Mouse (Mus musculus): Measurements from ENCODE around the gene Cldn13. TPM values are rescaled to one million over a fixed set of nuclear protein-coding genes. Genes with fewer than 3 reads are reported as not detected.
A peak's percentile ranks its signal among the peaks of the same experiment; 100 is the strongest.

Gene Cldn13
- polyA plus RNA-seq, 2 experiments, result 0.33 TPM; not detected in 1

GRCm38 (mm10) chr5:134901012-134901643 lies 14.2 kb downstream of the Cldn13 start:
- Histone ChIP-seq H3K9me3 (ENCODE audit: control insufficient read depth, low read length) (no peaks in the 10 kb centered on the region), H3K9ac (ENCODE audit: low read depth, low read length, severe bottlenecking) (no peak overlapping the region), H3K4me2 (replicated peaks; ENCODE audit: low read depth, low read length, severe bottlenecking) (no peak overlapping the region), H3K36me3 (ENCODE audit: control insufficient read depth, insufficient read depth, low read length) (no peaks in the 10 kb centered on the region), H3K4me1 (ENCODE audit: control insufficient read depth, insufficient read depth, low read length) (peaks cover 17% of the 10 kb centered on the region), H3K4me3 (replicated peaks; ENCODE audit: low read length) (no peak overlapping the region), H3K27me3 (ENCODE audit: control insufficient read depth, insufficient read depth, low read length) (no peaks in the 10 kb centered on the region), H3K27ac (replicated peaks; ENCODE audit: low read depth, low read length) (no peak overlapping the region)
- 24% methylated on average over 12 of the region's 12 CpGs for WGBS
- no peak for TF ChIP-seq POLR2A (IDR thresholded peaks at IDR 0.05; ENCODE audit: borderline replicate concordance, extremely low read depth, insufficient read depth, insufficient read length)
- peak; percentile 84 for ATAC-seq (ENCODE audit: low FRiP score, low read depth)
- DNase-seq (ENCODE audit: low spot score), result peak; percentile 72

GRCm38 (mm10) chr5:134897596-134897995 lies 17.7 kb downstream of the Cldn13 start:
- no peak for ATAC-seq (ENCODE audit: low FRiP score, low read depth)
- Histone ChIP-seq H3K27me3 (ENCODE audit: control insufficient read depth, insufficient read depth, low read length) (no peaks in the 10 kb centered on the region), H3K4me2 (replicated peaks; ENCODE audit: low read depth, low read length, severe bottlenecking) (no peak overlapping the region), H3K36me3 (ENCODE audit: control insufficient read depth, insufficient read depth, low read length) (no peaks in the 10 kb centered on the region), H3K9ac (ENCODE audit: low read depth, low read length, severe bottlenecking) (no peak overlapping the region), H3K4me3 (replicated peaks; ENCODE audit: low read length) (no peak overlapping the region), H3K4me1 (ENCODE audit: control insufficient read depth, insufficient read depth, low read length) (peaks cover 29% of the 10 kb centered on the region), H3K27ac (replicated peaks; ENCODE audit: low read depth, low read length) (no peak overlapping the region), H3K9me3 (ENCODE audit: control insufficient read depth, low read length) (no peaks in the 10 kb centered on the region)
- DNase-seq (ENCODE audit: low spot score), result no peak
- TF ChIP-seq POLR2A (IDR thresholded peaks at IDR 0.05; ENCODE audit: borderline replicate concordance, extremely low read depth, insufficient read depth, insufficient read length), result no peak
- 49% methylated on average over 17 of the region's 17 CpGs for WGBS

- no peaks in the 10 kb centered on the region for H3K27me3 ChIP-seq (ENCODE audit: control insufficient read depth, insufficient read depth, low read length)
- WGBS, result 65% methylated on average over 7 of the region's 8 CpGs
- no peaks in the 10 kb centered on the region for H3K36me3 ChIP-seq (ENCODE audit: control insufficient read depth, insufficient read depth, low read length)
- no peak for TF ChIP-seq POLR2A (IDR thresholded peaks at IDR 0.05; ENCODE audit: borderline replicate concordance, extremely low read depth, insufficient read depth, insufficient read length)
- no peak for DNase-seq (ENCODE audit: low spot score)
- no peaks in the 10 kb centered on the region for H3K9me3 ChIP-seq (ENCODE audit: control insufficient read depth, low read length)
- no peak overlapping the region for H3K9ac ChIP-seq (ENCODE audit: low read depth, low read length, severe bottlenecking)
- H3K4me1 ChIP-seq (ENCODE audit: control insufficient read depth, insufficient read depth, low read length), result peaks cover 29% of the 10 kb centered on the region
- H3K27ac ChIP-seq (replicated peaks; ENCODE audit: low read depth, low read length), result no peak overlapping the region
- no peak overlapping the region for H3K4me2 ChIP-seq (replicated peaks; ENCODE audit: low read depth, low read length, severe bottlenecking)
- no peak for ATAC-seq (ENCODE audit: low FRiP score, low read depth)
- H3K4me3 ChIP-seq (replicated peaks; ENCODE audit: low read length), result no peak overlapping the region
These were observed 18.4 kb downstream of the Cldn13 start for GRCm38 (mm10) chr5:134896965-134897364.

DNA sequence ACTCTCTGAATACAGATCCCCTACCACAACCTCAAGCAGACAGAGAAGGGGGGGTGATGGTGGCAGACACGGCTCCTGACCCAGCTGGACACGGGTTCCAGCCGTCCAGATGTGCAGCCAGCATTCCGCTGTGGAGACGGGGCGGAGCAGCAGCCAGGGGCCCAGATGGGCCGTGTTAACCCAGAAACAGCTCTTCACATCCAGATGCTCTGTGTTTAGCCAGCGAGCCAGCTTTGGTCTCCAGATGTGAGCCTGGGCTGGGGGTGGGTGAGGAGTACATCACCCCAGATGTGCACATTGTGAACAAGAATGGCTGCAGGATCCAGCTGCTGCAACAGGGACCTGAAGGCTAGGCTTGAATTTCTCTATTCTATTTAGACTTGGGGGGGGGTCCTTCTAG lies 20.0 kb downstream of the Cldn13 start:
- Histone ChIP-seq H3K36me3 (ENCODE audit: control insufficient read depth, insufficient read depth, low read length) (no peaks in the 10 kb centered on the region), H3K27ac (replicated peaks; ENCODE audit: low read depth, low read length) (peak overlapping the region; percentile 43), H3K27me3 (ENCODE audit: control insufficient read depth, insufficient read depth, low read length) (no peaks in the 10 kb centered on the region), H3K4me3 (replicated peaks; ENCODE audit: low read length) (no peak overlapping the region), H3K9ac (ENCODE audit: low read depth, low read length, severe bottlenecking) (no peak overlapping the region), H3K4me1 (ENCODE audit: control insufficient read depth, insufficient read depth, low read length) (peaks cover 22% of the 10 kb centered on the region), H3K9me3 (ENCODE audit: control insufficient read depth, low read length) (no peaks in the 10 kb centered on the region), H3K4me2 (replicated peaks; ENCODE audit: low read depth, low read length, severe bottlenecking) (no peak overlapping the region)
- 7% methylated on average over 8 of the region's 8 CpGs for WGBS
- peak; percentile 78 for ATAC-seq (ENCODE audit: low FRiP score, low read depth)
- TF ChIP-seq POLR2A (IDR thresholded peaks at IDR 0.05; ENCODE audit: borderline replicate concordance, extremely low read depth, insufficient read depth, insufficient read length), result no peak
- DNase-seq (ENCODE audit: low spot score), result peak; percentile 83

DNA sequence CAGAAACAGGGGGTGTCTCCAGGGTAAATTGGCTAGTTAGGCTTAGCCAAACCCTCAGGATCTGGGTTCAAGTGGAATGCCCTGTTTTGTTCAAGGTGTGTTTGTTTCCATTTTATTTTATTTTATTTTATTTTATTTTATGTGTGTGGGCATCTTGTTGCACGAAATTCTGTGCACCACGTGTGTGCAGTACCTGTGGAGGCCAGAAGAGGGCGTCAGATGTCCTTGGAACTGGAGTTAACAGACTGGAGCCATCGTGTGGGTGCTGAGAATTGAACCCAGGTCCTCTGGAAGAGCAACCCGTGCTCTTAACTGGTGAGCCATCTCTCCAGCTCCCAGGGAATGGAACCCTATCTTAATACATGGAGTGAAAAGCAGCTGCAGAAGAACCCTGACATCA lies 22.6 kb downstream of the Cldn13 start:
- H3K27ac ChIP-seq (replicated peaks; ENCODE audit: low read depth, low read length), result no peak overlapping the region
- H3K4me2 ChIP-seq (replicated peaks; ENCODE audit: low read depth, low read length, severe bottlenecking), result no peak overlapping the region
- no peak for ATAC-seq (ENCODE audit: low FRiP score, low read depth)
- H3K36me3 ChIP-seq (ENCODE audit: control insufficient read depth, insufficient read depth, low read length), result no peaks in the 10 kb centered on the region
- 85% methylated on average over 5 of the region's 5 CpGs for WGBS
- no peak overlapping the region for H3K9ac ChIP-seq (ENCODE audit: low read depth, low read length, severe bottlenecking)
- H3K9me3 ChIP-seq (ENCODE audit: control insufficient read depth, low read length), result no peaks in the 10 kb centered on the region
- TF ChIP-seq POLR2A (IDR thresholded peaks at IDR 0.05; ENCODE audit: borderline replicate concordance, extremely low read depth, insufficient read depth, insufficient read length), result no peak
- no peaks in the 10 kb centered on the region for H3K27me3 ChIP-seq (ENCODE audit: control insufficient read depth, insufficient read depth, low read length)
- no peak overlapping the region for H3K4me3 ChIP-seq (replicated peaks; ENCODE audit: low read length)
- no peak for DNase-seq (ENCODE audit: low spot score)
- H3K4me1 ChIP-seq (ENCODE audit: control insufficient read depth, insufficient read depth, low read length), result peaks cover 22% of the 10 kb centered on the region
